Mouse (Mus musculus) bone marrow, adult 2 months (tissue): ENCODE data around the gene Dhx9. TPM values are rescaled to one million over a fixed set of nuclear protein-coding genes. Genes with fewer than 3 reads are reported as not detected.

ENCODE experiments used
- H3K27ac ChIP-seq: fragments of 200-500 bp; 2 replicates; pipeline ENCODE4 v1.5.1; 2012; ENCODE audit warnings: low read depth, mild to moderate bottlenecking, control low read depth, inconsistent platforms, low read length; ENCODE audit not compliant: control insufficient read depth, poor library complexity, insufficient read depth
- H3K4me1 ChIP-seq: fragments of 200-500 bp; 2 replicates; pipeline ENCODE4 v1.6.1; 2011; ENCODE audit warnings: low read length; ENCODE audit not compliant: control insufficient read depth, insufficient read depth
- H3K4me3 ChIP-seq: fragments of 200-500 bp; replicated peaks from 2 replicates; pipeline ENCODE3; 2011; ENCODE audit warnings: mild to moderate bottlenecking, low read depth, low read length, control low read depth; ENCODE audit not compliant: control insufficient read depth
- CTCF ChIP-seq: fragments of 200-500 bp; IDR thresholded peaks from 2 replicates; pipeline ENCODE4 v1.5.1; 2011; ENCODE audit warnings: low read length, control low read depth; ENCODE audit not compliant: control insufficient read depth, insufficient read depth
- POLR2A ChIP-seq: fragments of 200-500 bp; IDR thresholded peaks from 2 replicates; pipeline ENCODE4 v1.6.1; 2011; ENCODE audit warnings: low read depth, mild to moderate bottlenecking, control low read depth, low read length, borderline replicate concordance; ENCODE audit not compliant: control insufficient read depth
- WGBS: fragments of 180-500 bp; shearing (Covaris S2); methylation state at CpG from one replicate; pipeline ENCODE4 v1.1.7; 2018; 5-methylcytosine and 5-hydroxymethylcytosine counted together
- polyA plus RNA-seq: library from polyadenylated mRNA; stranded (reverse); fragments of >200 nt; gene quantifications from 2 replicates; pipeline ENCODE4 v1.2.4, GENCODE M21; 2011; ENCODE audit warnings: low replicate concordance; ENCODE audit not compliant: missing spikeins, insufficient read depth, insufficient read length

The Dhx9 gene
- polyA plus RNA-seq, 1 experiment = 88.7 TPM

- H3K4me3 ChIP-seq = no peak overlapping the region
- no peaks in the 10 kb centered on the region; the same call in 1 of the 2 replicates for H3K4me1 ChIP-seq
- no peak for TF ChIP-seq POLR2A
- no peak for TF ChIP-seq CTCF
- no peak overlapping the region for H3K27ac ChIP-seq
- WGBS = 81% methylated on average over 3 of the region's 3 CpGs
Observed at GRCm38 (mm10) chr1:153441656-153442055, 45.8 kb downstream of the Dhx9 start.

GRCm38 (mm10) chr1:153440752-153441151, 46.7 kb downstream of the Dhx9 start:
- TF ChIP-seq POLR2A (no peak), CTCF (no peak)
- Histone ChIP-seq H3K4me3 (no peak overlapping the region), H3K27ac (no peak overlapping the region), H3K4me1 (no peaks in the 10 kb centered on the region; the same call in 1 of the 2 replicates)
- whole genome bisulfite sequencing = 78% methylated on average over 4 of the region's 4 CpGs

DNA sequence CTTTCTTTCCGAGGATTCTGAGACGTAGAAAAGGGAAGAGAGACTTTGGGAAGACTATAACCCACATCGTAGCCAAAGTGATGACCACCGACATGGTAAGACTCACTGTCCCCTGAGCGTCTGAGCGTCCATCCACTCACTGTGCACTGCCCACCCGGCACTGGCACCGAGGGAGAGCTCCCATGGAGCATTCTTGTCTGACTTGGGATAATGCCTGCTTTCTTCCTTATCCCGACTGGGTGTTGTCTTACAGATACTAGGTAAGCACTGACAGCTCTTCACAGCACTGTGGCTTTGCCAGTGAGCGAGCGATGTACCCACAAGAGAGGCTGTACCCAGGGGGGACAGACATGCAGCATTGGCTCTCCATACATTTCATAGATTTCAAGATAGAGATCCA, 49.9 kb downstream of the Dhx9 start:
- 87% methylated on average over 11 of the region's 11 CpGs for WGBS
- TF ChIP-seq CTCF (no peak), POLR2A (no peak)
- Histone ChIP-seq H3K4me1 (no peaks in the 10 kb centered on the region; the same call in 1 of the 2 replicates), H3K4me3 (no peak overlapping the region), H3K27ac (no peak overlapping the region)

DNA sequence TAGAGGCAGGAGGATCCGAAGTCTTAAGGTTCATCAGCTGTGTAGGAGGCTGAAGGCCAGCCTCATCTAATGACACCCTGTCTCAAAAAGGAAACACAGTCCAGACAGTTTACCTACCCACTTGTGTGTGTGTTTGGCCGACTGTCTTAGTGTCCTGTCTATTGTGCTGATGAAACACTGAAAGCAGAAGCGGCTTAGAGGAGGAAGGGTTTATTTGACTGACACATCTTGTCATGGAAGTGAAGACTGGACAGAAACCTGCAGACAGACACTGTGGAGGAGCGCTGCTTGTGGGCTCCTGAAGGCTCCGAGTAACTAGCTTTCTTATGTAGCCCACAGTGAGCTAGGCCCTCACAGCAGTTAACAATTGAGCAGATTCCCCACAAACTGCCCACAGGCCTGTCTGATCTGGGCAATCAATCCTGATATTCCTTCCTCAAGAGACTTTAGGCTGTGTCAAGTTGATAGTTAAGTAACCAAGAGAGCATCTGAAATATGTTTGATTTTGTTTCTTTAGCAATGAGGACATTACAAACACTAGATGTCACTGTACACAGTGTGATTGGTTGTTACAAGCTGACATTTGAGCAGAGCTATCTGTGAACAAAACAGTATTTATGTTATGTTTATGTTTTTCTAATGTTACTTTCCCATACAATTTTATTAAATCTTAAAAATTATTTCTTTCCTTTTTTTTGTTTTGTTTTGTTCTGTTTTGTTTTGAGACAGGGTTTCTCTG, 53.4 kb downstream of the Dhx9 start:
- no peak overlapping the region for H3K4me3 ChIP-seq
- TF ChIP-seq CTCF (no peak), POLR2A (no peak)
- WGBS = 59% methylated on average over 5 of the region's 5 CpGs
- peak overlapping the region; percentile 39; the same call in 1 of the 2 replicates for H3K27ac ChIP-seq
- no peaks in the 10 kb centered on the region; the same call in 1 of the 2 replicates for H3K4me1 ChIP-seq

DNA sequence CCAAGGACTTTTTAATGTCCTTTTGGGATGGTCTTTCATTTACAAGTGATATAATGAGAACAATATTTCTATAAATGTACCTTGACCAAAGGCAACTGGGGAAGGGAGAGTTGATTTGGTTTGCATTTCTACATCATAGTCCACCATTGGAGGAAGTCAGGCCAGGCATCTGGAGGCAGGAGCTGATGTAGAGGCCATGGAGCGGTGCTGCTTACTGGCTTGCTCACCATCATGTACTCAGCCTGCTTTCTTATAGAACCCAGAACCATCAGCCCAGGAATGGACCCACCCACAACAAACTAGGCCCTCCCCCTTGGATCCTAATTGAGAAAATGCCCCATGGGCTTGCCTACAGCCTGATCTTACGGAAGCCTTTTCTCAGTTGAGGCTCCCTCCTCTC, 55.1 kb downstream of the Dhx9 start:
- H3K4me1 ChIP-seq = no peaks in the 10 kb centered on the region; the same call in 1 of the 2 replicates
- no peak overlapping the region for H3K27ac ChIP-seq
- no peak for TF ChIP-seq POLR2A
- TF ChIP-seq CTCF = no peak
- WGBS = 83% methylated on average over 2 of the region's 2 CpGs
- H3K4me3 ChIP-seq = no peak overlapping the region

DNA sequence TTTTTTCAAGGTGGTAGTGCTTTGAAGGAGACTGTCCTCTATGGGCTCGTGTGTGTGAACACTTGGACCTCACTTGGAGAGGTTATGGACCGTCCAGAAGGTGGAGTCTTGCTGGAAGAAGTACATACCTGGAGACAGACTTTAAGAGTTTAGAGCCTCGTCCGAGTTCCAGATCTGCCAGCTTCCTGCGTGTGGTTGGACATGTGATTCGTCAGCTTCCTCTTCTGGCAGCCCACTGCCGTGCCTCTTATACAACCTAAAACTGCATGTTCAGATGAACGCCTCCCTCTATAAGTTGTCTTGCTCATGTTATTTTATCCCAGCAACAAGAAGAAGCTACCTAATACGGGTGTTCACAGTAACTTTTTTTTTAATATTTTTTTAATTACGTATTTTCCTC, 55.8 kb downstream of the Dhx9 start:
- 14% methylated on average over 10 of the region's 10 CpGs for WGBS
- no peaks in the 10 kb centered on the region; the same call in 1 of the 2 replicates for H3K4me1 ChIP-seq
- TF ChIP-seq CTCF = no peak
- no peak for TF ChIP-seq POLR2A
- no peak overlapping the region for H3K4me3 ChIP-seq
- no peak overlapping the region for H3K27ac ChIP-seq

DNA sequence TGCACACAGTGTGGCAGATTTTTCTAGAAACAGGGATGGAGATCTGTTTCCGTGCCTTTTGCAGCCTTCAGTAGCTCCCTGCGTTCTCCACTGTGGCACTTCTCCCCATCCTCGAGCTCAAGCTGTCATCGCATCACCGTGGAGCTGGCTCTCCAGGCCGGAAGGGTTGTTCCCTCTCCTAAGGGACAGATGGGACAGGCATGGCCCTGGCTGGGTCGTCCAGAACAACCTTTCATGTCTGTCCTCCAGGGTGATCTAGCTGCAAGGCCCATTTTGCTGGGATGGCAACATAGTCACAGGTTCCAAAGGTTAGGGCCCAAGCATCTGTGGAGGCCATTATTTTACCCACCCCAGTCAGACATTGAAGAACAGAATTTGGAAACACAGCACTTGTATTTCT, 56.3 kb downstream of the Dhx9 start:
- no peak for TF ChIP-seq POLR2A
- no peak for TF ChIP-seq CTCF
- 79% methylated on average over 7 of the region's 7 CpGs for WGBS
- no peak overlapping the region for H3K27ac ChIP-seq

GRCm38 (mm10) chr1:153424770-153425584, 62.5 kb downstream of the Dhx9 start, which contains the start of gene Shcbp1l:
Shcbp1l (plus strand) TSS chr1:153425162.
- WGBS = 5% methylated on average over 60 of the region's 60 CpGs
- TF ChIP-seq CTCF = no peak
- TF ChIP-seq POLR2A = peak; percentile 27; the same call in 1 of the 2 replicates
- Histone ChIP-seq H3K4me3 (peak within 1 kb of the TSS; percentile 68), H3K4me1 (no peaks in the 10 kb centered on the region), H3K27ac (peak within 1 kb of the TSS; percentile 1)

More for the DNA sequence above, 56.3 kb downstream of the Dhx9 start:
- no peak overlapping the region for H3K4me3 ChIP-seq
- H3K4me1 ChIP-seq = no peaks in the 10 kb centered on the region; the same call in 1 of the 2 replicates
